Mouse (Mus musculus) kidney, adult 10 weeks (tissue): ENCODE measurements around the gene Olfr153. TPM values are rescaled to one million over a fixed set of nuclear protein-coding genes. Genes with fewer than 3 reads are reported as not detected.

Experiments used
- polyA plus RNA-seq: library from polyadenylated mRNA; stranded (reverse); fragments of 350-450 nt; fragmentation: Illumina TruSeq; extraction: RNeasy Lipid Tissue Mini Kit (QIAGEN cat#74804); gene quantifications from one replicate; pipeline ENCODE4 v1.2.3, GENCODE M21; 2014; ENCODE audit warnings: low read depth, low replicate concordance

Gene Olfr153
- polyA plus RNA-seq: not detected

DNA sequence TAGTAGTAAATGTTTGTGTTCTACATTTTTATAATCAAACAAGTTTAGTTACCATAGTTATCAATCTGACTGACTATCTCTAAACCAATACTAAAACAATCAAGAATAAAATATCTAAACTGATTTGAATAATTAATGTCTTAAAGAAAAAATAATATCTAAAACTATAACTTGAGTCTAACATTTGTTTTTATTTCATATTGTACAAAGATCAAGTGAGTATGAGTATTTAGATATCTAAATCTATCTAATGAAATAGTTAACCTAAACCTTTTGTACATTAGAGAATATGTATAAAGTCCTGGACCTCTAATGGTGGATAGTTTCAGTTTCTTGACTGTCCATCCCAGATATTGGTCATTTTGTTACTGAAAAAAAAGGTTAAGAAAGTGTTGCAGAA lies at the start of gene Olfr153:
Olfr153 (plus strand) TSS at position 301 of the 400 bp plus-strand sequence.

DNA sequence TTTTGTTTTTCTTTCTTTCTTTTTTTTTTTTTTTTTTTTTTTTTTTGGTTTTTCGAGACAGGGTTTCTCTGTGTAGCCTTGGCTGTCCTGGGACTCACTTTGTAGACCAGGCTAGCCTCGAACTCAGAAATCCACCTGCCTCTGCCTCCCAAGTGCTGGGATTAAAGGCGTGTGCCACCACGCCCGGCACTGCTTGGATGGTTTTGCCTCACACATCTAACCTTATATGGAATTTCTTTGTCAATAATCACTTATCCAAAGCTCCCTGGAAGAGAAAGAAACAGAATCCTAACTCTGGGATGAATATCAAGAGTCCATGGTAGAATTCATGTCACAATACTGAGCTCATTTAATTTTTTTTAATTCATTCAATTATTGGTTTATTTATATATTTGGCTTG lies 34.6 kb upstream of the Olfr153 start, which contains the start of gene Pramel7:
Pramel7 (minus strand) TSS at position 101 of the 400 bp plus-strand sequence.

DNA sequence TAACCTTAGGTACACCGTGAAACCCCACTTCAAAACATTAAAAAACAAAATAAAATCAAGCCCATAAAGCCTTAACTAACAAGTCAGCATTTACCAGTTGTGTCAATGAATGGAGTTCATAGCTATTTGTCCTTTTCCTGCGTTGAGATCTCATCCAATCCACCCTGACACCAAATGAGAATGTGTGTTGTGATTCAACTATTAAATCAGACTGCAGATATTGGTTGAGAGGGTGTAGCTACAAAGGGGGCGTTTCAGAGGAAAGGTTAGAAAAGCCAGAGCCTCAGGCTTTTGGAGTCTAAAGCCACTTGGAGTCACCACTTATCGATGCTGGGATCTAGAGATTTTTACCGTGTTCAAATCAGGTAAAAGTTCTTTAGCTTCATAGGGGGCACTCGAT lies 25.3 kb upstream of the Olfr153 start, which contains the start of gene Pramel6:
Pramel6 (plus strand) TSS at position 301 of the 400 bp plus-strand sequence.

DNA sequence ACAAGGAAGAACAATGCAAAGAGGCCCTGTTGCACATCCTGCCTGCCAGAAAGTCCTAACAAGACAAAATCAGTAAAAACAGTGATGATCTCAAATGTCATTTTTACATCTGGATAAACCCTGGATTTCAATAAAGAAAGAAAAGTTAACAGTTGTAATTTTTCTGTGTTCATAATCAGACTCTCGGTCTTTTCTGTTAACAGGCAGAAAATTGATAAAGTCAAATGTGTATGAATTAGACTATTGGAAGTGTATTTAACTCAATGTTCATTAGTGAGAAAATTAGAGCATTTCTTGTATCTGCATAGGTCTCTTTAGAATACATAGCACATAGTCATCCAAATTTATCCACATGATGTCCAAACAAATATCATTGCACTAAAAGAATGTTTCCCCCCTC lies 13.8 kb downstream of the Olfr153 start, which contains the start of gene Olfr1128:
Olfr1128 (minus strand) TSS at position 101 of the 400 bp plus-strand sequence.

DNA sequence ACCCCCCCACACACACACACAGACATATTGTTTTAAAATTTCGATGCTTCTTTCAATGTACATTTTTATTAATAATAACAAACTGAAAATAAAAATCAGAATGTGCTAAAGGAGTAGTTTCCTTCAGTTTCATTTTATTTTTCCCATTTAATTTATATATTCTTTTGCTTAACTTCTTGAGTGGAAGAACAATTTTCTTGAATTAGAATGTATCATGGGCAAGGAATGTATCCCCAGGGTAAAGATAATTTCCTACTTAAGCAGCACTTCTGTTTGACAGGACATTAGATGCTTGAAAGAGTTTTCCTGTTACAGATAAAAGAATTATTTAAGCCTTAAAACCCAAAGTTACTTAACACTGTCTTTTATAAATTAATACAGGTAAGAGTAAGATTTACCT lies 42.0 kb downstream of the Olfr153 start, which contains the start of gene Olfr1129:
Olfr1129 (plus strand) TSS at position 301 of the 400 bp plus-strand sequence.

Other genes with a start within 250 kb of the Olfr153 start
- gene Olfr1118, start 224.2 kb upstream of the Olfr153 start, polyA plus RNA-seq: not detected
- not detected for gene Olfr1120, start 177.0 kb upstream of the Olfr153 start, polyA plus RNA-seq
- gene Olfr1121, start 161.9 kb upstream of the Olfr153 start, polyA plus RNA-seq: not detected
- gene Olfr1122, start 145.9 kb upstream of the Olfr153 start, polyA plus RNA-seq: not detected
- gene Olfr1123, start 115.2 kb upstream of the Olfr153 start, polyA plus RNA-seq: not detected
- gene Olfr1124, start 101.5 kb upstream of the Olfr153 start, polyA plus RNA-seq: not detected
- not detected for gene Olfr1126, start 77.8 kb upstream of the Olfr153 start, polyA plus RNA-seq
- gene Pramel7, start 34.7 kb upstream of the Olfr153 start, polyA plus RNA-seq: not detected
- gene Pramel6, start 25.2 kb upstream of the Olfr153 start, polyA plus RNA-seq: not detected
- gene Olfr1128, start 13.7 kb downstream of the Olfr153 start, polyA plus RNA-seq: not detected
- gene Olfr1129, start 42.1 kb downstream of the Olfr153 start, polyA plus RNA-seq: not detected
- not detected for gene Olfr1130, start 74.4 kb downstream of the Olfr153 start, polyA plus RNA-seq
- gene Olfr1131, start 95.3 kb downstream of the Olfr153 start, polyA plus RNA-seq: not detected
- not detected for gene Olfr1132, start 105.7 kb downstream of the Olfr153 start, polyA plus RNA-seq
- gene Olfr1133, start 115.6 kb downstream of the Olfr153 start, polyA plus RNA-seq: not detected
- not detected for gene Olfr1134, start 126.7 kb downstream of the Olfr153 start, polyA plus RNA-seq
- not detected for gene Olfr1135, start 141.9 kb downstream of the Olfr153 start, polyA plus RNA-seq
- not detected for gene Olfr1136, start 162.2 kb downstream of the Olfr153 start, polyA plus RNA-seq
- not detected for gene Olfr1137, start 181.4 kb downstream of the Olfr153 start, polyA plus RNA-seq
- not detected for gene Olfr1138, start 208.2 kb downstream of the Olfr153 start, polyA plus RNA-seq
- not detected for gene Olfr1140, start 212.0 kb downstream of the Olfr153 start, polyA plus RNA-seq
- not detected for gene Olfr1141, start 222.2 kb downstream of the Olfr153 start, polyA plus RNA-seq
- not detected for gene Olfr152, start 247.7 kb downstream of the Olfr153 start, polyA plus RNA-seq